Mouse (Mus musculus) olfactory bulb, adult 2 months (tissue): ENCODE measurements around the gene Mrps12. TPM values are rescaled to one million over a fixed set of nuclear protein-coding genes. Genes with fewer than 3 reads are reported as not detected.
A peak's percentile ranks its signal among the peaks of the same experiment; 100 is the strongest.
"Not testable (repeated sequence)": the region's sequence is repeated elsewhere in the genome, so short reads cannot be mapped to it uniquely, and the experiment has no call there.

ENCODE experiments used
- H3K27ac ChIP-seq: fragments of 200-500 bp; 2 replicates; pipeline ENCODE4 v1.5.1; 2012; ENCODE audit warnings: low read depth, low read length; ENCODE audit not compliant: insufficient read depth
- H3K4me1 ChIP-seq: fragments of 200-500 bp; 2 replicates; pipeline ENCODE4 v1.6.1; 2012; ENCODE audit warnings: low read length; ENCODE audit not compliant: control insufficient read depth, insufficient read depth
- H3K4me3 ChIP-seq: fragments of 200-500 bp; 2 replicates; pipeline ENCODE4 v1.5.1; 2012; ENCODE audit warnings: mild to moderate bottlenecking, low read depth, low read length, moderate library complexity; ENCODE audit not compliant: insufficient read depth
- CTCF ChIP-seq: fragments of 200-500 bp; IDR thresholded peaks from 2 replicates; pipeline ENCODE4 v1.5.1; 2012; ENCODE audit warnings: low read depth, mild to moderate bottlenecking, low read length, moderate library complexity; ENCODE audit not compliant: insufficient read depth
- POLR2A ChIP-seq: fragments of 200-500 bp; IDR thresholded peaks from 2 replicates; pipeline ENCODE4 v1.6.1; 2012; ENCODE audit warnings: mild to moderate bottlenecking, low read depth, low read length, moderate library complexity; ENCODE audit not compliant: insufficient read depth
- WGBS: fragments of 180-500 bp; shearing (Covaris S2); methylation state at CpG from one replicate; pipeline ENCODE4 v1.1.7; 2018; 5-methylcytosine and 5-hydroxymethylcytosine counted together
- polyA plus RNA-seq: library from polyadenylated mRNA; stranded (reverse); fragments of >200 nt; gene quantifications from 2 replicates; pipeline ENCODE4 v1.2.4, GENCODE M21; 2012; ENCODE audit warnings: low replicate concordance; ENCODE audit not compliant: missing spikeins, insufficient read depth, insufficient read length

The Mrps12 gene
- polyA plus RNA-seq, 1 experiment = not detected

- Histone ChIP-seq H3K4me1 (no peaks in the 10 kb centered on the region), H3K4me3 (no peak overlapping the region), H3K27ac (no peak overlapping the region)
- WGBS = 73% methylated on average over 9 of the region's 9 CpGs
- TF ChIP-seq POLR2A = no peak
- no peak for TF ChIP-seq CTCF
These were observed 38.9 kb downstream of the Mrps12 start for GRCm38 (mm10) chr7:28702601-28703143.

GRCm38 (mm10) chr7:28701306-28701705 lies 40.3 kb downstream of the Mrps12 start:
- not testable (repeated sequence) for H3K4me1 ChIP-seq, H3K27ac ChIP-seq, H3K4me3 ChIP-seq
- 96% methylated on average over 12 of the region's 12 CpGs for WGBS

GRCm38 (mm10) chr7:28700269-28700668 lies 41.4 kb downstream of the Mrps12 start:
- Histone ChIP-seq H3K4me1 (no peaks in the 10 kb centered on the region), H3K27ac (no peak overlapping the region), H3K4me3 (no peak overlapping the region)
- 96% methylated on average over 4 of the region's 4 CpGs for WGBS
- TF ChIP-seq CTCF (no peak), POLR2A (no peak)

GRCm38 (mm10) chr7:28697277-28697676 lies 44.3 kb downstream of the Mrps12 start:
- Histone ChIP-seq H3K4me1 (peaks cover 12% of the 10 kb centered on the region), H3K27ac (no peak overlapping the region), H3K4me3 (no peak overlapping the region)
- WGBS = 94% methylated on average over 11 of the region's 11 CpGs
- no peak for TF ChIP-seq POLR2A
- TF ChIP-seq CTCF = no peak

- Histone ChIP-seq H3K27ac (no peak overlapping the region), H3K4me3 (no peak overlapping the region), H3K4me1 (peaks cover 12% of the 10 kb centered on the region)
- no peak for TF ChIP-seq POLR2A
- no peak for TF ChIP-seq CTCF
- WGBS = 64% methylated on average over 8 of the region's 8 CpGs
These were observed 46.6 kb downstream of the Mrps12 start for GRCm38 (mm10) chr7:28694966-28695511.

GRCm38 (mm10) chr7:28694423-28694822 lies 47.2 kb downstream of the Mrps12 start:
- 24% methylated on average over 14 of the region's 14 CpGs for WGBS
- no peak overlapping the region for H3K27ac ChIP-seq
- no peak overlapping the region for H3K4me3 ChIP-seq

GRCm38 (mm10) chr7:28693321-28693966 lies 48.2 kb downstream of the Mrps12 start:
- under 1% methylated on average over 38 of the region's 38 CpGs for WGBS
- Histone ChIP-seq H3K4me3 (peak overlapping the region; percentile 61), H3K4me1 (peaks cover 12% of the 10 kb centered on the region), H3K27ac (0 out of 2 replicates have a peak overlapping the region, but pooled peaks have one; percentile 10)
- TF ChIP-seq POLR2A (no peak; the same call in 1 of the 2 replicates), CTCF (no peak)

More at GRCm38 (mm10) chr7:28694423-28694822, 47.2 kb downstream of the Mrps12 start:
- TF ChIP-seq CTCF = no peak
- TF ChIP-seq POLR2A = no peak
- peaks cover 12% of the 10 kb centered on the region for H3K4me1 ChIP-seq

GRCm38 (mm10) chr7:28692545-28693320 lies 48.9 kb downstream of the Mrps12 start, which contains the start of gene Fbxo27:
Fbxo27 (plus strand) TSS chr7:28692849.
- 0 out of 2 replicates have a peak within 1 kb of the TSS, but pooled peaks have one; percentile 10 for H3K27ac ChIP-seq

GRCm38 (mm10) chr7:28691075-28691474 lies 50.5 kb downstream of the Mrps12 start:
- H3K27ac ChIP-seq = no peak overlapping the region
- 70% methylated on average over 7 of the region's 7 CpGs for WGBS
- no peak for TF ChIP-seq CTCF
- no peak for TF ChIP-seq POLR2A

More at GRCm38 (mm10) chr7:28692545-28693320, 48.9 kb downstream of the Mrps12 start, which contains the start of gene Fbxo27:
- Histone ChIP-seq H3K4me3 (peak within 1 kb of the TSS; percentile 61), H3K4me1 (peaks cover 12% of the 10 kb centered on the region)
- 24% methylated on average over 30 of the region's 30 CpGs for WGBS
- TF ChIP-seq POLR2A = no peak

More at GRCm38 (mm10) chr7:28691075-28691474, 50.5 kb downstream of the Mrps12 start:
- H3K4me1 ChIP-seq = peaks cover 12% of the 10 kb centered on the region
- no peak overlapping the region for H3K4me3 ChIP-seq

Other genes with a start within 250 kb of the Mrps12 start
- not detected in 2 replicates for gene Ifnl2, start 231.4 kb downstream of the Mrps12 start, polyA plus RNA-seq
- not detected in 2 replicates for gene Ifnl3, start 219.0 kb downstream of the Mrps12 start, polyA plus RNA-seq
- gene Sycn, start 200.9 kb downstream of the Mrps12 start, polyA plus RNA-seq = not detected in 2 replicates
- gene Nccrp1, start 194.6 kb downstream of the Mrps12 start, polyA plus RNA-seq = not detected in 2 replicates
- not detected in 2 replicates for gene Samd4b, start 143.7 kb downstream of the Mrps12 start, polyA plus RNA-seq
- gene Pak4, start 143.6 kb downstream of the Mrps12 start, polyA plus RNA-seq = not detected in 2 replicates
- gene Acp7, start 110.5 kb downstream of the Mrps12 start, polyA plus RNA-seq = not detected in 2 replicates
- not detected in 2 replicates for gene Fbxo27, start 49.0 kb downstream of the Mrps12 start, polyA plus RNA-seq
- not detected in 2 replicates for gene Fbxo17, start 25.0 kb downstream of the Mrps12 start, polyA plus RNA-seq
- not detected in 2 replicates for gene Sars2, start 172 bp upstream of the Mrps12 start, polyA plus RNA-seq
- gene Ccer2, start 14.4 kb upstream of the Mrps12 start, polyA plus RNA-seq = not detected in 2 replicates
- not detected in 2 replicates for gene Sirt2, start 24.9 kb upstream of the Mrps12 start, polyA plus RNA-seq
- not detected in 2 replicates for gene Nfkbib, start 25.7 kb upstream of the Mrps12 start, polyA plus RNA-seq
- gene Rinl, start 47.1 kb upstream of the Mrps12 start, polyA plus RNA-seq = not detected in 2 replicates
- gene Hnrnpl, start 66.7 kb upstream of the Mrps12 start, polyA plus RNA-seq = 179 and 465 TPM in 2 replicates
- not detected in 2 replicates for gene Ech1, start 83.4 kb upstream of the Mrps12 start, polyA plus RNA-seq
- not detected in 2 replicates for gene Lgals4, start 92.0 kb upstream of the Mrps12 start, polyA plus RNA-seq
- gene Lgals7, start 122.0 kb upstream of the Mrps12 start, polyA plus RNA-seq = not detected in 2 replicates
- gene Capn12, start 139.6 kb upstream of the Mrps12 start, polyA plus RNA-seq = not detected in 2 replicates
- 498 TPM in 1 of 2 replicates, not detected in the other for gene Actn4, start 220.5 kb upstream of the Mrps12 start, polyA plus RNA-seq
- gene Eif3k, start 240.0 kb upstream of the Mrps12 start, polyA plus RNA-seq = not detected in 2 replicates
- gene Map4k1, start 240.2 kb upstream of the Mrps12 start, polyA plus RNA-seq = not detected in 2 replicates